Mouse (Mus musculus): ENCODE data around the gene Pim1. TPM values are rescaled to one million over a fixed set of nuclear protein-coding genes. Genes with fewer than 3 reads are reported as not detected.
"Not testable (repeated sequence)": the region's sequence is repeated elsewhere in the genome, so short reads cannot be mapped to it uniquely, and the experiment has no call there.

Gene Pim1
- total RNA-seq, 2 experiments from 2014 or later = 15.0 to 23.3 TPM

- DNase-seq = no peak
Measured at GRCm38 (mm10) chr17:29494062-29494731, 3.6 kb downstream of the Pim1 start.

- no peak for DNase-seq
Measured at GRCm38 (mm10) chr17:29494732-29495076, 4.2 kb downstream of the Pim1 start.

- DNase-seq = no peak
Measured at GRCm38 (mm10) chr17:29496211-29497070, 5.9 kb downstream of the Pim1 start.

GRCm38 (mm10) chr17:29497071-29497354, 6.5 kb downstream of the Pim1 start:
- DNase-seq = no peak

- DNase-seq = not testable (repeated sequence)
Measured at GRCm38 (mm10) chr17:29497481-29497880, 6.9 kb downstream of the Pim1 start.

- DNase-seq = no peak
Measured at GRCm38 (mm10) chr17:29498028-29498427, 7.5 kb downstream of the Pim1 start.

- not testable (repeated sequence) for DNase-seq
Measured at GRCm38 (mm10) chr17:29498952-29499351, 8.4 kb downstream of the Pim1 start.

GRCm38 (mm10) chr17:29499511-29499910, 9.0 kb downstream of the Pim1 start:
- DNase-seq = no peak

GRCm38 (mm10) chr17:29500243-29500740, 9.7 kb downstream of the Pim1 start:
- DNase-seq = no peak

- no peak for DNase-seq
Measured at GRCm38 (mm10) chr17:29500802-29501469, 10.4 kb downstream of the Pim1 start.

GRCm38 (mm10) chr17:29502005-29502668, 11.6 kb downstream of the Pim1 start:
- no peak for DNase-seq

- no peak for DNase-seq
Measured at GRCm38 (mm10) chr17:29502669-29503665, 12.4 kb downstream of the Pim1 start.

GRCm38 (mm10) chr17:29503700-29504099, 13.1 kb downstream of the Pim1 start:
- no peak for DNase-seq

- no peak for DNase-seq
Measured at GRCm38 (mm10) chr17:29508927-29509608, 18.5 kb downstream of the Pim1 start.

GRCm38 (mm10) chr17:29510691-29511090, 20.1 kb downstream of the Pim1 start:
- no peak for DNase-seq

- peak; percentile 43 for DNase-seq
Measured at GRCm38 (mm10) chr17:29513044-29513730, 22.6 kb downstream of the Pim1 start.

- DNase-seq = peak; percentile 73
Measured at GRCm38 (mm10) chr17:29514435-29514834, 23.9 kb downstream of the Pim1 start.

GRCm38 (mm10) chr17:29518665-29519064, 28.1 kb downstream of the Pim1 start:
- DNase-seq = not testable (repeated sequence)

GRCm38 (mm10) chr17:29519731-29520130, 29.2 kb downstream of the Pim1 start:
- DNase-seq = no peak

GRCm38 (mm10) chr17:29525613-29526012, 35.1 kb downstream of the Pim1 start:
- DNase-seq = no peak

All from gastrocnemius, postnatal 10 days (tissue).